Mouse (Mus musculus): ENCODE results near the gene Efnb3. TPM values are rescaled to one million over a fixed set of nuclear protein-coding genes. Genes with fewer than 3 reads are reported as not detected.
"Not testable (repeated sequence)": the region's sequence is repeated elsewhere in the genome, so short reads cannot be mapped to it uniquely, and the experiment has no call there.

Gene Efnb3
- polyA plus RNA-seq, 1 experiment from 2014 or later, result 67.2 TPM

GRCm38 (mm10) chr11:69557381-69557958, 2.5 kb downstream of the Efnb3 start:
- H3K9me3 ChIP-seq, result no peaks in the 10 kb centered on the region
- peaks cover 12% of the 10 kb centered on the region; the same call in 1 of the 2 replicates for H3K27me3 ChIP-seq (ENCODE audit: insufficient read depth, poor library complexity, severe bottlenecking)
- WGBS, result 13% methylated on average over 14 of the region's 14 CpGs
- peaks cover 100% of the 10 kb centered on the region for H3K4me1 ChIP-seq (replicated peaks)
- DNase-seq (ENCODE audit: low spot score), result peak; percentile 69
- peak overlapping the region; percentile 91 for H3K4me3 ChIP-seq
- peak overlapping the region; percentile 91 for H3K27ac ChIP-seq
- H3K36me3 ChIP-seq, result peaks cover 42% of the 10 kb centered on the region

GRCm38 (mm10) chr11:69554539-69555140, 5.4 kb downstream of the Efnb3 start:
- no peak for DNase-seq (ENCODE audit: low spot score)
- peaks cover 11% of the 10 kb centered on the region; the same call in 1 of the 2 replicates for H3K27me3 ChIP-seq (ENCODE audit: insufficient read depth, poor library complexity, severe bottlenecking)
- peak overlapping the region; percentile 91 for H3K27ac ChIP-seq
- H3K4me3 ChIP-seq, result peak overlapping the region; percentile 11; the same call in 1 of the 2 replicates
- H3K36me3 ChIP-seq, result peaks cover 31% of the 10 kb centered on the region
- WGBS, result 84% methylated on average over 5 of the region's 5 CpGs
- no peaks in the 10 kb centered on the region for H3K9me3 ChIP-seq
- H3K4me1 ChIP-seq (replicated peaks), result peaks cover 89% of the 10 kb centered on the region

GRCm38 (mm10) chr11:69553341-69553721, 6.7 kb downstream of the Efnb3 start:
- 4% methylated on average over 2 of the region's 2 CpGs for WGBS
- peak; percentile 79 for DNase-seq (ENCODE audit: low spot score)
- H3K4me1 ChIP-seq (replicated peaks), result peaks cover 89% of the 10 kb centered on the region

GRCm38 (mm10) chr11:69552622-69553340, 7.2 kb downstream of the Efnb3 start:
- peak; percentile 93 for DNase-seq (ENCODE audit: low spot score)
- no peaks in the 10 kb centered on the region for H3K9me3 ChIP-seq
- peak overlapping the region; percentile 91 for H3K27ac ChIP-seq
- H3K4me1 ChIP-seq (replicated peaks), result peaks cover 89% of the 10 kb centered on the region
- peak overlapping the region; percentile 41 for H3K4me3 ChIP-seq
- peaks cover 31% of the 10 kb centered on the region for H3K36me3 ChIP-seq
- H3K27me3 ChIP-seq (ENCODE audit: insufficient read depth, poor library complexity, severe bottlenecking), result peaks cover 24% of the 10 kb centered on the region; the same call in 1 of the 2 replicates
- 6% methylated on average over 14 of the region's 14 CpGs for WGBS

More at GRCm38 (mm10) chr11:69553341-69553721, 6.7 kb downstream of the Efnb3 start:
- Histone ChIP-seq H3K4me3 (peak overlapping the region; percentile 41), H3K9me3 (no peaks in the 10 kb centered on the region), H3K36me3 (peaks cover 31% of the 10 kb centered on the region), H3K27ac (peak overlapping the region; percentile 91), H3K27me3 (ENCODE audit: insufficient read depth, poor library complexity, severe bottlenecking) (peaks cover 21% of the 10 kb centered on the region; the same call in 1 of the 2 replicates)

GRCm38 (mm10) chr11:69551310-69551709, 8.7 kb downstream of the Efnb3 start:
- DNase-seq (ENCODE audit: low spot score), result no peak
- Histone ChIP-seq H3K27me3 (ENCODE audit: insufficient read depth, poor library complexity, severe bottlenecking) (peaks cover 18% of the 10 kb centered on the region; the same call in 1 of the 2 replicates), H3K27ac (peak overlapping the region; percentile 91), H3K4me3 (no peak overlapping the region), H3K9me3 (no peaks in the 10 kb centered on the region), H3K36me3 (peaks cover 22% of the 10 kb centered on the region), H3K4me1 (replicated peaks) (peaks cover 89% of the 10 kb centered on the region)
- 54% methylated on average over 4 of the region's 4 CpGs for WGBS

GRCm38 (mm10) chr11:69549060-69549656, 10.8 kb downstream of the Efnb3 start, which contains the start of gene Dnah2:
Gene Dnah2 (minus strand): TSS chr11:69549110.
- H3K27ac ChIP-seq, result peak within 1 kb of the TSS; percentile 95
- WGBS, result 45% methylated on average over 12 of the region's 12 CpGs
- peaks cover 86% of the 10 kb centered on the region for H3K4me1 ChIP-seq (replicated peaks)
- H3K9me3 ChIP-seq, result no peaks in the 10 kb centered on the region
- peaks cover 13% of the 10 kb centered on the region; the same call in 1 of the 2 replicates for H3K27me3 ChIP-seq (ENCODE audit: insufficient read depth, poor library complexity, severe bottlenecking)
- H3K36me3 ChIP-seq, result peaks cover under 1% of the 10 kb centered on the region; the same call in 1 of the 2 replicates
- DNase-seq (ENCODE audit: low spot score), result no peak
- H3K4me3 ChIP-seq, result peak within 1 kb of the TSS; percentile 5; the same call in 1 of the 2 replicates

- peak overlapping the region; percentile 59 for H3K4me3 ChIP-seq
- DNase-seq (ENCODE audit: low spot score), result no peak
- H3K9me3 ChIP-seq, result no peaks in the 10 kb centered on the region
- H3K4me1 ChIP-seq (replicated peaks), result peaks cover 74% of the 10 kb centered on the region
- 6% methylated on average over 15 of the region's 15 CpGs for WGBS
- H3K27me3 ChIP-seq (ENCODE audit: insufficient read depth, poor library complexity, severe bottlenecking), result peaks cover 13% of the 10 kb centered on the region; the same call in 1 of the 2 replicates
- H3K27ac ChIP-seq, result peak overlapping the region; percentile 95
- no peaks in the 10 kb centered on the region for H3K36me3 ChIP-seq
Observed at GRCm38 (mm10) chr11:69547071-69547470, 12.9 kb downstream of the Efnb3 start.

- peaks cover 71% of the 10 kb centered on the region for H3K4me1 ChIP-seq (replicated peaks)
- under 1% methylated on average over 44 of the region's 44 CpGs for WGBS
- H3K27ac ChIP-seq, result peak overlapping the region; percentile 95
- H3K27me3 ChIP-seq (ENCODE audit: insufficient read depth, poor library complexity, severe bottlenecking), result peaks cover 13% of the 10 kb centered on the region; the same call in 1 of the 2 replicates
- peak overlapping the region; percentile 59 for H3K4me3 ChIP-seq
- DNase-seq (ENCODE audit: low spot score), result peak; percentile 84
- H3K9me3 ChIP-seq, result no peaks in the 10 kb centered on the region
- no peaks in the 10 kb centered on the region for H3K36me3 ChIP-seq
Observed at GRCm38 (mm10) chr11:69546423-69547053, 13.5 kb downstream of the Efnb3 start.

- peak overlapping the region; percentile 95 for H3K27ac ChIP-seq
- DNase-seq (ENCODE audit: low spot score), result no peak
- 15% methylated on average over 7 of the region's 7 CpGs for WGBS
- H3K27me3 ChIP-seq (ENCODE audit: insufficient read depth, poor library complexity, severe bottlenecking), result peaks cover 13% of the 10 kb centered on the region; the same call in 1 of the 2 replicates
- peak overlapping the region; percentile 59 for H3K4me3 ChIP-seq
- H3K4me1 ChIP-seq (replicated peaks), result peaks cover 71% of the 10 kb centered on the region
- H3K36me3 ChIP-seq, result no peaks in the 10 kb centered on the region
- no peaks in the 10 kb centered on the region for H3K9me3 ChIP-seq
Observed at GRCm38 (mm10) chr11:69545957-69546356, 14.0 kb downstream of the Efnb3 start.

GRCm38 (mm10) chr11:69543598-69543997, 16.4 kb downstream of the Efnb3 start:
- no peaks in the 10 kb centered on the region for H3K9me3 ChIP-seq
- H3K4me3 ChIP-seq, result 0 out of 2 replicates have a peak overlapping the region, but pooled peaks have one; percentile 18
- 23% methylated on average over 3 of the region's 3 CpGs for WGBS
- H3K36me3 ChIP-seq, result no peaks in the 10 kb centered on the region
- peaks cover 51% of the 10 kb centered on the region for H3K4me1 ChIP-seq (replicated peaks)
- peaks cover 5% of the 10 kb centered on the region; the same call in 1 of the 2 replicates for H3K27me3 ChIP-seq (ENCODE audit: insufficient read depth, poor library complexity, severe bottlenecking)
- DNase-seq (ENCODE audit: low spot score), result no peak
- peak overlapping the region; percentile 60 for H3K27ac ChIP-seq

- H3K4me1 ChIP-seq (replicated peaks), result peaks cover 32% of the 10 kb centered on the region
- H3K27me3 ChIP-seq (ENCODE audit: insufficient read depth, poor library complexity, severe bottlenecking); H3K4me3 ChIP-seq; DNase-seq (ENCODE audit: low spot score); H3K9me3 ChIP-seq; H3K36me3 ChIP-seq; H3K27ac ChIP-seq: not testable (repeated sequence)
- WGBS, result 85% methylated on average over 2 of the region's 3 CpGs
Observed at GRCm38 (mm10) chr11:69541741-69542140, 18.3 kb downstream of the Efnb3 start.

- peaks cover 22% of the 10 kb centered on the region for H3K4me1 ChIP-seq (replicated peaks)
- no peak for DNase-seq (ENCODE audit: low spot score)
- H3K36me3 ChIP-seq, result no peaks in the 10 kb centered on the region
- WGBS, result 95% methylated on average over 2 of the region's 2 CpGs
- H3K27ac ChIP-seq, result no peak overlapping the region
- H3K27me3 ChIP-seq (ENCODE audit: insufficient read depth, poor library complexity, severe bottlenecking), result no peaks in the 10 kb centered on the region
- H3K9me3 ChIP-seq, result no peaks in the 10 kb centered on the region
- no peak overlapping the region for H3K4me3 ChIP-seq
Observed at GRCm38 (mm10) chr11:69540700-69541099, 19.3 kb downstream of the Efnb3 start.
